ENCODE assay signal across 25 mouse cellular contexts in the genomic region with DNA sequence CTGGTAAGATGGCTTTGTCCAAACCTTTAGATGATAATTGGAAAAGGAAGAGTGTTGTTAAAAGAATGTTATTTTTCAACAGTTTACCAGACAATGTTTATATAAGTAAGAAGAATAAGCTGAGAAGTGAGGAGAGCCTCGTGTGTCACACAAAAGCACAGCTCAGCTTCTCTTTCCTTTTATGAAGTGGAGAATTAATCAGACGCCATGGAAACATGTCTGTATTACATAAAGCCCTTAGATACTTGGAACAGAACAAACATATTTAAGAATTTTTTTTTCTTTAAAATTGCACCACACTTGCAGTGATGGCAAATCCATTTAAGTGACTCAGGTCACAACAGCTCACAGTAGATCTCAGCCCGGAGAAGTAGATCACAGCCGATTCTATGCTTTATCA. TPM values are rescaled to one million over a fixed set of nuclear protein-coding genes. Genes with fewer than 3 reads are reported as not detected.
DNase-seq lines count a peak whose midpoint lies in the region; ATAC-seq and TF ChIP-seq lines count a peak whose summit lies in the region.
"Had no signal": no experiment of that assay in that cellular context is flagged by ENCODE, and none has a peak within 500 bp of the region (broad histone marks: within the 10 kb centered on the region; RNA-seq: fewer than 3 reads in every experiment).

No protein-coding gene starts in this region.

- 0 out of 2 replicates have a peak overlapping the region, but pooled peaks have one; percentile 12 for H3K4me2 ChIP-seq in lung, embryonic 14.5 days
- no peak overlapping the region for H3K4me2 ChIP-seq in lung, embryonic 16.5 days (ENCODE audit: low read depth, low read length)
- H3K4me2 ChIP-seq: embryonic facial prominence, embryonic 12.5 days; forebrain, embryonic 13.5 days had no signal

- no peak overlapping the region for H3K4me3 ChIP-seq in lung, embryonic 14.5 days (ENCODE audit: low read depth, low read length)
- no peak overlapping the region for H3K4me3 ChIP-seq in lung, embryonic 16.5 days (ENCODE audit: low read length)
- H3K4me3 ChIP-seq: embryonic facial prominence, embryonic 10.5 days; embryonic facial prominence, embryonic 12.5 days; forebrain, embryonic 13.5 days had no signal

- no peak for TF ChIP-seq CTCF in lung, embryonic 14.5 days (IDR thresholded peaks at IDR 0.05; ENCODE audit: low read depth)

- H3K27me3 ChIP-seq in lung, embryonic 14.5 days (ENCODE audit: insufficient read depth, low read length), result no peaks in the 10 kb centered on the region
- no peaks in the 10 kb centered on the region for H3K27me3 ChIP-seq in lung, embryonic 16.5 days (ENCODE audit: control insufficient read depth, insufficient read depth, low read depth, low read length)
- H3K27me3 ChIP-seq: CH12.LX; embryonic facial prominence, embryonic 12.5 days; forebrain, embryonic 13.5 days had no signal

- 0 out of 2 replicates have a peak, but pooled peaks have one; percentile 41 for ATAC-seq in frontal cortex, adult (ENCODE audit: low TSS enrichment)
- ATAC-seq in lung, embryonic 14.5 days (ENCODE audit: insufficient read depth), result peak; percentile 36
- ATAC-seq in lung, embryonic 16.5 days (ENCODE audit: low read depth), result peak; percentile 50; the same call in 1 of the 2 replicates
- ATAC-seq: activated CD4-positive, CD25-positive, alpha-beta regulatory T cell, adult 4 months; CD4-positive, CD25-positive, alpha-beta regulatory T cell, adult 4 months; forebrain, embryonic 13.5 days; Patski had no signal

- H3K27ac ChIP-seq in lung, embryonic 14.5 days (ENCODE audit: low read depth), result no peak overlapping the region
- H3K27ac ChIP-seq in lung, embryonic 16.5 days (ENCODE audit: low read length), result no peak overlapping the region
- H3K27ac ChIP-seq: embryonic facial prominence, embryonic 10.5 days; embryonic facial prominence, embryonic 12.5 days; forebrain, embryonic 13.5 days had no signal

- H3K9me3 ChIP-seq in lung, embryonic 14.5 days (ENCODE audit: low read depth, low read length), result no peaks in the 10 kb centered on the region
- H3K9me3 ChIP-seq in lung, embryonic 16.5 days (ENCODE audit: control insufficient read depth, low read length), result no peaks in the 10 kb centered on the region
- H3K9me3 ChIP-seq: embryonic facial prominence, embryonic 10.5 days; embryonic facial prominence, embryonic 12.5 days; forebrain, embryonic 13.5 days; G1E had no signal

- DNase-seq in frontal cortex, postnatal 36 days (ENCODE audit: low spot score in 2 of 2), result no peak
- DNase-seq in lung, embryonic 14.5 days, result peak; percentile 74
- DNase-seq in lung, postnatal 14 days, result no peak
- DNase-seq in lung, adult 18-20 months, result no peak
- peak; percentile 23 for DNase-seq in lung, postnatal 25 days (ENCODE audit: low spot score)
- no peak for DNase-seq in lung, postnatal 4 days
- DNase-seq: adrenal gland, adult 8-10 months; adrenal gland, postnatal 14 days; adrenal gland, postnatal 36 days; B cell, adult 2 months; cerebellum, adult 11-12 months; cerebellum, adult 2 months; cerebellum, adult 9-10 months; cerebellum, postnatal 10 days; cerebellum, postnatal 25 days had no signal

- no peak overlapping the region for H3K9ac ChIP-seq in lung, embryonic 14.5 days
- H3K9ac ChIP-seq in lung, embryonic 16.5 days (ENCODE audit: low read length), result no peak overlapping the region
- H3K9ac ChIP-seq: embryonic facial prominence, embryonic 12.5 days; forebrain, embryonic 13.5 days had no signal

- 0 out of 2 replicates have a peak, but pooled peaks cover 3% of the 10 kb centered on the region for H3K4me1 ChIP-seq in lung, embryonic 14.5 days (ENCODE audit: insufficient read depth)
- peaks cover 7% of the 10 kb centered on the region for H3K4me1 ChIP-seq in lung, embryonic 16.5 days (replicated peaks; ENCODE audit: control insufficient read depth, insufficient read depth, low read length)

- no peaks in the 10 kb centered on the region for H3K36me3 ChIP-seq in lung, embryonic 14.5 days (ENCODE audit: insufficient read depth)
- no peaks in the 10 kb centered on the region for H3K36me3 ChIP-seq in lung, embryonic 16.5 days (ENCODE audit: control insufficient read depth, insufficient read depth, low read length)
- H3K36me3 ChIP-seq: embryonic facial prominence, embryonic 10.5 days; embryonic facial prominence, embryonic 12.5 days; G1E had no signal

- WGBS in lung, embryonic 14.5 days, result 26% methylated on average over 4 of the region's 4 CpGs
- WGBS in lung, embryonic 16.5 days, result 29% methylated on average over 4 of the region's 4 CpGs

RNA-seq across cellular contexts. Expression of gene Cacnb2, which starts 9.8 kb away (rescaled TPM):
- 8.8 and 9.8 TPM in 2 replicates for polyA plus RNA-seq in lung, embryonic 14.5 days (2014; fragmentation: Nextera tagmentation; extraction: Ambion mirVana)
- polyA plus RNA-seq in lung, embryonic 16.5 days (2015; fragmentation: Nextera tagmentation; extraction: Ambion mirVana), result 8.0 and 9.2 TPM in 2 replicates
- polyA plus RNA-seq: G1E had no signal

Comparison
In these comparisons a context has a peak if more than half of its experiments do, and no peak if none do; other contexts are left out.
1. DNase-seq: peak in lung, embryonic 14.5 days (single experiment) and lung, postnatal 25 days (single experiment); none in frontal cortex, postnatal 36 days (0 of 2), lung, postnatal 14 days (single experiment), lung, adult 18-20 months (0 of 2) and lung, postnatal 4 days (0 of 2).
2. Peak in every context shown above with its lines, with median percentiles within 50 percentile points of each other: ATAC-seq.